Mouse (Mus musculus) layer of hippocampus, adult 2 months (tissue): ENCODE measurements around the gene Sugt1. TPM values are rescaled to one million over a fixed set of nuclear protein-coding genes. Genes with fewer than 3 reads are reported as not detected.

Experiments used
- DNase-seq, 2 experiments: peaks; one replicate each; pipeline ENCODE4 v3.0.0; 2022; ENCODE audit warnings: low spot score in 2 of 2
- H3K27ac ChIP-seq: fragments of 200-600 bp; 2 replicates; pipeline ENCODE4 v1.8.1; 2022
- H3K4me3 ChIP-seq: fragments of 200-600 bp; 2 replicates; pipeline ENCODE4 v1.8.1; 2022; ENCODE audit warnings: mild to moderate bottlenecking
- CTCF ChIP-seq: fragments of 200-600 bp; conservative IDR thresholded peaks from 2 replicates; pipeline ENCODE4 v1.8.1; 2022; ENCODE audit warnings: antibody characterized with exemption, mild to moderate bottlenecking, moderate library complexity
- total RNA-seq, 2 experiments: library from RNA; stranded (reverse); gene quantifications; 2 replicates each; pipeline ENCODE4 v1.2.3; 2021

Sugt1 gene
- total RNA-seq, 2 experiments from 2014 or later = 89.7 to 92.1 TPM

- TF ChIP-seq CTCF = no peak
- no peak for DNase-seq
- H3K27ac ChIP-seq = no peak overlapping the region
- no peak overlapping the region for H3K4me3 ChIP-seq
Measured at GRCm38 (mm10) chr14:79619802-79620201, 32.3 kb downstream of the Sugt1 start.

GRCm38 (mm10) chr14:79621143-79621542, 33.7 kb downstream of the Sugt1 start:
- TF ChIP-seq CTCF = no peak
- DNase-seq = no peak
- Histone ChIP-seq H3K27ac (no peak overlapping the region), H3K4me3 (no peak overlapping the region)

GRCm38 (mm10) chr14:79632330-79632729, 44.8 kb downstream of the Sugt1 start:
- H3K4me3 ChIP-seq = no peak overlapping the region
- TF ChIP-seq CTCF = no peak
- no peak overlapping the region for H3K27ac ChIP-seq
- DNase-seq = no peak

- Histone ChIP-seq H3K27ac (no peak overlapping the region), H3K4me3 (no peak overlapping the region)
- DNase-seq = no peak
- TF ChIP-seq CTCF = no peak
Measured at GRCm38 (mm10) chr14:79633196-79633595, 45.7 kb downstream of the Sugt1 start.

- no peak for DNase-seq
- Histone ChIP-seq H3K4me3 (no peak overlapping the region), H3K27ac (no peak overlapping the region)
- no peak for TF ChIP-seq CTCF
Measured at GRCm38 (mm10) chr14:79636814-79637213, 49.3 kb downstream of the Sugt1 start.

GRCm38 (mm10) chr14:79642063-79642462, 54.6 kb downstream of the Sugt1 start:
- no peak for TF ChIP-seq CTCF
- DNase-seq = no peak
- Histone ChIP-seq H3K4me3 (no peak overlapping the region), H3K27ac (no peak overlapping the region)

GRCm38 (mm10) chr14:79645378-79645777, 57.9 kb downstream of the Sugt1 start:
- TF ChIP-seq CTCF = no peak
- H3K4me3 ChIP-seq = no peak overlapping the region
- H3K27ac ChIP-seq = no peak overlapping the region
- no peak for DNase-seq

- no peak for TF ChIP-seq CTCF
Measured at GRCm38 (mm10) chr14:79649680-79650079, 62.2 kb downstream of the Sugt1 start.

GRCm38 (mm10) chr14:79652654-79653053, 65.2 kb downstream of the Sugt1 start:
- no peak for DNase-seq
- no peak for TF ChIP-seq CTCF
- Histone ChIP-seq H3K27ac (no peak overlapping the region), H3K4me3 (no peak overlapping the region)

More at GRCm38 (mm10) chr14:79649680-79650079, 62.2 kb downstream of the Sugt1 start:
- Histone ChIP-seq H3K27ac (no peak overlapping the region), H3K4me3 (no peak overlapping the region)
- DNase-seq = no peak

- TF ChIP-seq CTCF = no peak
- H3K4me3 ChIP-seq = peak overlapping the region; percentile 10; the same call in 1 of the 2 replicates
- peak; percentile 39 to 75 for DNase-seq
- H3K27ac ChIP-seq = peak overlapping the region; percentile 85
Measured at GRCm38 (mm10) chr14:79658286-79658685, 70.8 kb downstream of the Sugt1 start.

GRCm38 (mm10) chr14:79658748-79659508, 71.4 kb downstream of the Sugt1 start:
- TF ChIP-seq CTCF = no peak
- Histone ChIP-seq H3K27ac (peak overlapping the region; percentile 85), H3K4me3 (no peak overlapping the region)
- no peak for DNase-seq

- peak overlapping the region; percentile 85; the same call in 1 of the 2 replicates for H3K27ac ChIP-seq
- no peak for TF ChIP-seq CTCF
- H3K4me3 ChIP-seq = no peak overlapping the region
- no peak for DNase-seq
Measured at GRCm38 (mm10) chr14:79660467-79660866, 73.0 kb downstream of the Sugt1 start.

- peak in 1 of 2 experiments; percentile 52 for DNase-seq
- Histone ChIP-seq H3K27ac (peak overlapping the region; percentile 85; the same call in 1 of the 2 replicates), H3K4me3 (peak overlapping the region; percentile 31; the same call in 1 of the 2 replicates)
- peak; percentile 86 for TF ChIP-seq CTCF
Measured at GRCm38 (mm10) chr14:79661005-79661917, 73.8 kb downstream of the Sugt1 start.
